Mouse (Mus musculus): ENCODE results near the gene Cep44.
A peak's percentile ranks its signal among the peaks of the same experiment; 100 is the strongest.

Cep44 gene

GRCm38 (mm10) chr8:56550558-56551360, at the start of gene Cep44, which contains the start of gene Fbxo8:
TSS of gene Cep44 (minus strand) at chr8:56551047.
TSS of gene Fbxo8 (plus strand) at chr8:56551090.
- DNase-seq (ENCODE audit: low read depth): peak; percentile 60

DNA sequence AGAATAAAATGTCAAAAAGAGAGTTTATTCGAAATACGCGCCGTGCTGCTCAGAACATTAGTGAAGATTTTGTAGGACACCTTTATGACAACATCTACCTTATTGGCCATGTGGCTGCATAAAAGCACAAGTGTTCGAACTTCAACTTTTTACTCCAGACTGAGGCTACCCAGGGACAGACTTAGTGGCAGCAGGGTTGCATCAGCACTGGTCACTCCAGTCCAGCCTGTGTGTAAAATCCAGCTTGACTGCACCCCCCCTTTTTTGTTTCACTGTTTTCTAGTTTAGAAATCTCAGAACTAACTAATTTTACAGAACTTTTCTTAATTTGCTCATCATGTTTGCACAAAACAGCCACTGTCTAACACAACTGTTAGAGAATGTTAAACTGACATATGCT, 40.7 kb upstream of the Cep44 start:
- DNase-seq (ENCODE audit: low read depth): no peak

- no peak for DNase-seq (ENCODE audit: low read depth)
Measured at GRCm38 (mm10) chr8:56591084-56591483, 40.2 kb upstream of the Cep44 start.

DNA sequence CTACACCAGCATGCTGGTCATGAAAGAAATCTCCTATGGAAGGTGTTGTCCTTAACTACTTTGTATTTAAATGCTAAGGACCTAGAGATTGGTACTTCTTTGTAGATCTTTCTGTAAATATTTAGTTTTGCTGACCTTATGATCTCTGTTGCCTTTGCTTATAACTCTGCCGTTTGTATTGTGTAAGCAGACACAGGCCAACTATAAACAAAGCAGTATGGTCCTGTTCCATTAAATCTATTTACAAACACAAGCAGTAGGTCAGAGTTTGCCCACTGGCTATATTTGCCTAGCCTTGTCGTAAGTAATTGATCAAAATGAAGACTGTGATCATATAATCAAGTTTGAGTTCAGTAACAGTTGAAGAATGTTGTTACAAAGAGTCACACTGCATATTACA, 38.2 kb upstream of the Cep44 start:
- DNase-seq (ENCODE audit: low read depth): no peak

DNA sequence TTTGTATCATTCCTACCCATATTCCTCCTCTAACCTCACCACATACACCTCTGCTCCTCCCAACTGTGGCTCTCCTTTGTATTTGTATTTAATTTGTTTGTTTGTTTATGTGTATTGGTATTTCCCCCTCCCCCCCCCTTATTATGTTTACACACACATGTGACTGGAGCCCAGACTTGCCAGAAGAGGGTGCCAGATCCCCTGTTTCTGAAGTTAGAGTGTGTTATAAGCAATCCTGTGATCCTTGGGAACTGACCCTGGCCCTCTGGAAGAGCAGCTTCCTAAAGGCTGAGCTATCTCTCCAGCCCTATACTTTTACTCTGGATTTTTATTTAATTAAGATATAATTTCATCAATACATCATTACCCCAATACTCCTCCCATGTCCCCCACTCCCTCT, 32.0 kb upstream of the Cep44 start:
- no peak for DNase-seq (ENCODE audit: low read depth)

DNA sequence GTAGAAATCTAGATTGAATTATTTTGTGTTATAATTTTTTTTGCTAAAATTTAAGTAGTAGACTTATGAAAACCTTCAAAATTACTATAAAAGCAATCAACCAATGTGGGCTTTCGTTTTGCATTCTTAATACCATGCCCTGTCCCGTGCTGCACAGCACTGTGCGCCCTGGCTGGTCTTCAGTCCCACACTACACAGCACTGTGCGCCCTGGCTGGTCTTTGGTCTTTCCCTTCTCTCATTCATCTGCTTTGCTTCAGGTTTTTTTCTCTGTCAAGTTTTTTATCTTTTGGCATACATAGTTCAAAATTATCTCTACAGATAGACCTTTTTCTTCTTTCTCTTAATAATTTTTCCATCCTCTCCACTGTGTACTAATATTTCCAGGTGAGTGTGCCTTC, 30.1 kb upstream of the Cep44 start:
- DNase-seq (ENCODE audit: low read depth): no peak

DNA sequence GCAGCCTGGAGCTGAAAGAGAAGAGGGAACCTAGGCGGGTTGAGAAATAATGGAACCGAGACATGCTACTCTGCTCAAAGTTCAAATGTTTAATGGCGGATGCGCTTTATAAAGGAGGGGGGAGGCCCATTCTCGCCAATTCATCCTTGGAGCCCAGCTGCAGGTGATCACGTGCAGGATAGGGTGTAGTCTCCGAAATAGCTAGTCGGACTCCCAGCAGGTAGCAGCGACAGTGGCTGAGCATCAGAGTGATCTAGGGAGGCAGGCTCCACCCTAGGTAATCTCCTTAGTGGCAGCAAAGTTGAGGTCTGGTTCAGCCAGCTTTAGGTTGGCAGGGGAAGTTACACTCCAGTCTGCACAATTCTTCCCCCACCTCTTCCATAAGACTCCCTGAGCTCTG, 16.0 kb upstream of the Cep44 start:
- no peak for DNase-seq (ENCODE audit: low read depth)

- no peak for DNase-seq (ENCODE audit: low read depth)
Measured at GRCm38 (mm10) chr8:56564399-56565047, 13.7 kb upstream of the Cep44 start.

GRCm38 (mm10) chr8:56552551-56553103, 1.8 kb upstream of the Cep44 start:
- no peak for DNase-seq (ENCODE audit: low read depth)

DNA sequence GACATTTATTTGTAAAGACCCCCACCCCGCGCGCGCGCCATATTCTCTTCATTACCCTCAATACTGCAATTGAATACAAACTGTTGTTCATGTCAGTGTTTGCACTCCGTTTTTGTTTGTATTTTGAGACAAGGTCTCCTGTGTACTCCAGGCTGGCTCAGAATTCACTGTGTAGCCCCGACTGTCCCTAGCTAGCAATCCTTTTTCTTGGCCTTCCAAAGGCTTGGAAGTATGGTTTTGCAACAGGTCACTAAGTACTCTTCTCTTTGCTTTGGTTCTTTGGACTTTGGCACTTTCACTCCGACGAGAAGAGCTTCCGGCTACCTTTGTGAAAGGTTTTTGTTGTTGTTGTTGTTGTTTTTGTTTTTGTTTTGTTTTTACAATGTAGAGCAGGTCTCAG, 1.2 kb upstream of the Cep44 start:
- DNase-seq (ENCODE audit: low read depth): no peak

DNA sequence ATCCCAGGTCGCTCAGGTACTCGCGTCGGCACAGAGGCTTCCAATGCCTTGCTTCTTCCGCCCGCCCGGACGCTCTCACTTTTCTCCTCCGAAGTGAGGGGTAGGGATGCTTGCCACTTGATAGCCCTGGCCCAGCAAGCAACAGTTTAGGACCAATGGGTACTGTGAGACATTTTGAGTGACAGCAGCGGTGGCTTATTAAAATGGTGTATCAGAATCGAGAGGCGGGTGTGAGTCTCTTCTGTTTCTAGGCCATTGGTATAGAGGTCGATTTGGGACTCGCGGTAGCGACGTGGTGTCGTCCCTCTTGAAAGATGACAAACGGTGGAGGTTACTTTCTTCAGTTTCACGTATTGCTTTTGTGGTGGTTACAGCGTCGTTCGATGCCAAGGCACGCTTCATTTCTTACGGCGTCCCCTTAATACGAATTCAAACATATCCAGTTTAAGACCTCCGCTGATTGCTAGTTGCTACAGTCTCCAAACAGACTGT, 560 bp upstream of the Cep44 start:
- peak; percentile 90 for DNase-seq (ENCODE audit: low read depth)

GRCm38 (mm10) chr8:56547866-56548265, 3.0 kb downstream of the Cep44 start:
- no peak for DNase-seq (ENCODE audit: low read depth)

DNA sequence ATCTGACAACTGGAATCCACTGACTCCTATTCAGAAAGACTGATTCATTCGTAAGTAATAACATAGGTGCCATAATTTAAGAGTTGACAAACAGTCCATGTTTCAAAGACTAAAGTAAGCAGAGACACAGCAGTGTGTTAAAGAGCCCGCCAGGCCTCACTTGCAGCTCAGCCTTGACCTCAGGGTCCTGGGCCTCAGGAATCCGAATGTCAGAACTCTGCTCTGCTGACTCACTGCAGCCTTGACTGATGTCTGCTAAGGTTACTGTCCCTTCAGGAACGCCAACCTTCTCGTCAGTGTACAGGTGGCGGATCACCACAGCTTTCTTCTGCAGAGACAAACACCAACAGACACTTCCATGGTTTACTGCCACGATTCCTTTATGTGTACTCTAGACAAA, 10.1 kb downstream of the Cep44 start:
- DNase-seq (ENCODE audit: low read depth): no peak

- DNase-seq (ENCODE audit: low read depth): peak; percentile 46
Measured at GRCm38 (mm10) chr8:56530359-56530758, 20.5 kb downstream of the Cep44 start.

GRCm38 (mm10) chr8:56528869-56529268, 22.0 kb downstream of the Cep44 start:
- no peak for DNase-seq (ENCODE audit: low read depth)

- no peak for DNase-seq (ENCODE audit: low read depth)
Measured at GRCm38 (mm10) chr8:56521051-56521450, 29.8 kb downstream of the Cep44 start.

DNA sequence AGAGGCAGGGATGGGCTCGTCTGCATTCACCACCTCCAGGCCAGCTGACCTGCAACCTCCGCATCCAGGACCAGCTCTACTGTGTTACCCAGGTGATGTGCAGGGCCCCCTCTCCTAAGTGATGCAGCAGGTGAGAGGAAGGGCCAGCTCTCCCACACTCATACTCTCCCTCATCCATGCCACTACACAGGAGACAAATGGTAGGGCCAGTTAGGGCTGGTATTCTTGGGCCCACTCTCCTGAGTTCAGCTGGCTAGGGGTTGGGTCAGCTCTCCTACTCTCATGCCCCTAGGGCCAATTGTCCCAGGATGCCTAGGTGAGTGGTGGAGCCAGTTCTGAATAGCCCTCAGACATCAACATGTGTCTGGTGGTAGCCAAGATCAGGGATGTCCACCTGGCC, 30.6 kb downstream of the Cep44 start:
- DNase-seq (ENCODE audit: low read depth): no peak

- DNase-seq (ENCODE audit: low read depth): no peak
Measured at GRCm38 (mm10) chr8:56518848-56519247, 32.0 kb downstream of the Cep44 start.

DNA sequence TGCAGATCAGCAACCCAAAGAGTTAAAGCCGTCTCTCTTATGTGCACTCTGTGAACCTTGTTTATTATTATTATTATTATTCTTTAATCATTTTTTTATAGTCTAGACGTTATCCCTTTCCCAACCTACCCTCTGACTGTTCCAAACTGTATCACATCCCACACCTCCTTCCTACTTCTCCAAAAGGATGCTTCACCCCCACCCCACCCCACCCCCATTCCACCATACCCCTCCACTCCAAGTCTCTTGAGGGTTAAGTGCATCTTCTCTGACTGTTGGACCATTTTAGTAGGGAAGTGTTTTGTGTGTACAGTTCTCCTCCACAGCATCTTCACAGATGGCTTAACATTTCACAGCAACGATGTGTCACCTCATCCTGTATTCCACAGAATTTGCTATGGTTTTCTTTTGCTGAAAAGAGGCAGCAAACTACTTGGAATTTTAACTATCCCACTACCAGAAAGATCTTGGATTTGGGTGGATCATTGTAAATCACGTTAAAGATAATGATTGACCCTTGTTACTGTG, 41.8 kb downstream of the Cep44 start:
- DNase-seq (ENCODE audit: low read depth): no peak

GRCm38 (mm10) chr8:56508318-56508951, 42.4 kb downstream of the Cep44 start:
- no peak for DNase-seq (ENCODE audit: low read depth)

- no peak for DNase-seq (ENCODE audit: low read depth)
Measured at GRCm38 (mm10) chr8:56501911-56502310, 48.9 kb downstream of the Cep44 start.

- no peak for DNase-seq (ENCODE audit: low read depth)
Measured at GRCm38 (mm10) chr8:56489496-56489895, 61.4 kb downstream of the Cep44 start.

All from c-Kit-positive CD71-negative TER-119-negative erythroid progenitor cells, embryonic 14.5 days (primary cell).